Mouse (Mus musculus) neural tube, embryonic 10.5 days (tissue): ENCODE measurements around the gene Mapk13.
A peak's percentile ranks its signal among the peaks of the same experiment; 100 is the strongest.
"Not testable (repeated sequence)": the region's sequence is repeated elsewhere in the genome, so short reads cannot be mapped to it uniquely, and the experiment has no call there.

Experiments
- DNase-seq: peaks from one replicate; pipeline ENCODE4 v3.0.0-alpha.2; 2017; ENCODE audit warnings: low spot score; ENCODE audit errors: extremely low spot score

The Mapk13 gene

DNA sequence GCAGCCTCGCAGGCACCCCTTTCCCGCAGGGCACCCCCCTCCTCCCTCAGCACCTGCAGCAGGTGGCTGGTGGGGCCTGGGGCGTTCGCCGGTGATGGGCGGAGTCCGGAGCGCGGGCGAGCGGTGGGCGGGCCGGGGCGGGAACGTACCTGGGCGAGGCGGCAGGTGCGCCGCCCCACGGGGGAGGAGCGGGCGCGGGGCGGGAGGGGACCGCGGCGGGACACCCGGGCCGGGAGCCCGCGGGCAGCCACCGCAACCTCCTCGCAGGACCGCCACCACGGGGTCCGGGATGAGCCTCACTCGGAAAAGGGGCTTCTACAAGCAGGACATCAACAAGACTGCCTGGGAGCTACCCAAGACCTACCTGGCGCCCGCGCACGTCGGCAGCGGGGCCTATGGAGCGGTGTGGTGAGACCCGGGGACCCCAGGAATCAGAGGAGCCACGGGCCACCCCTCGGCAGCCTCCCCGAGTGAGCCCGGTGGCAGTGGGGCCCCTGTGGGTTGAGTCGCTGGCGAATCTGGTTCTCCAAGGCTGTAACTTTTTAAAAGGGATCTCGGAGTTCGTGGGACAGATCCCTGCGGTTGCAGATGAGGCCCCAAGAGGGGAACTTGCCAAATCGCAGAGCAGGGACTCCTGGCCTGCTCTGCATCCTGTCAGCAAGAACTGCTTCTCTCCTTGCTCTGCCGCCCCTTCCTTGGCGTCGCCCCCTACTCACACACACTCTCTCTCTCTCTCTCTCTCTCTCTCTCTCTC, at the start of gene Mapk13:
Mapk13 (plus strand) TSS at position 177 of the 754 bp plus-strand sequence.
- peak; percentile 58 for DNase-seq

DNA sequence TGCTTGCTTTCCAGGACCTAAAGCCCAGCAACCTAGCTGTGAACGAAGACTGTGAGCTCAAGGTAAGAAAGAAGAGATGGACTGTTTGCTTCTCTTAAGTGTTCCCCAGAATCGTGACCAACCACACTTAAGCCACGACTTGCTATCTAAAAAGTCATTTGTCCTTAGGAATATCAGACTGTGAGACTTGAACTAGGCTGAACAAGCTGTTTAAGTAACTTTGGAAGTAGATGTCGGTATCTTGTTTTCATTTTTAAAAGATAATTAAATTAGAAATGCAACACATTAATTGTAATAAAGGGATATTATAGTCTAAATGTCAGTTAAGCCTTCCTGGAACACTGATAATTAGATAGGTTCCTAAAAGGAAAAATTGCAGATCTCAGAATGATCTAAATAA, 43.3 kb upstream of the Mapk13 start, which contains the start of gene AC170998.1:
AC170998.1 (plus strand) TSS at position 301 of the 400 bp plus-strand sequence.
- DNase-seq, result no peak

DNA sequence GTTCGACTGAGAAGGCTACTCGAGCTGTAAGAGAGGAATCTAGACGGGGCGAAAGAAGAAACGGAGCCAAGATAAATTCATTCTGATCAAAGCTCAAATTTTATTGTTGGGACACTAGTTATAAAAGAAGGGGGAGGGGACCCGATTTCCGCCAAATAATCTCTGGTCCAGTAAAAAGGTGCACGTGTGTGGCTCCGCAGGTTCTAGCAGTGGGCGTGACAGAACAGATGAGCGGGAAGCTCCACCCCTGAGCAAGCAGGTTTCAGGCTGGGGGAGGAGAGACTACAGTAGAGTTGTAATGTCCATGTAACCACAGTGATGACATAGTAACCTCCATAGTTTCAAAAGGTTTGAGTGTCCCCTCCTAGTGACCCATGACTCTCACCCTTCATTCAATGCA, 41.6 kb upstream of the Mapk13 start:
- not testable (repeated sequence) for DNase-seq

DNA sequence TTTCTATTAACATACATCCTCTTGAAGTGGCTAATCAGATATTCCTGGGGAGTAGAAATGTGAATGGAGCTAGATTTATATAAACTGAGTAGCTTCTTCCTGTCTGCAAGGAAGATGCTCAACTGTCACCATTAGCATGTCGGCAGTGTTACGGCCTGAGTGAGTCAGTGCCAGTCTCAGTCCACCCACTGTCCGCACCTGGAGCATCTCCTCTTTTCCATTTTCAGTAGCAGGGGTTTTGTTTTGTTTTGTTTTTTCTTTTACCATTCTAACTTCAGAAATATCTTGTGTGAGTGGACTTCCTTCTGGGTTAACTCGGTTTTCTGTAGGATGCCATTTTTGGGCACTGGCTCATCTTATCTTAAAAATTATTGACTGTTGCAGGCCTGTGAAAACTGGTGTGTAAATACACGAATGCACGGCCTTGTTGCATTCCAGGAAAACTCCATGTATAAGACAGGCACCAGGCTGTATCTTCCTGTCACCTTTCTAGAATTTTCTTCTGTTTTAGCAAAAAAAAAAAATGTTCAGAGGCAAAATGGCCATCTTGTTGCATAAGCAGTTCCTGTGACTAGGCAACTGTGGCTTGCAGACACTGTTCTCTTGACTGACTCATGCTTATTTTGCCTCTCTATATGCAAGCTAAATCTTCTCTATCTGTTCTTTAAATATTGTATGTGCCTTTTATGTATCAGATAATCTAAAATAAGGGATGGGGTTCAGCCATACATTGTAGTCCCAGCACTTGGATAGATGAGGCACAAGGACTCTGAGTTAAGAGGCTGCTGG, 33.6 kb upstream of the Mapk13 start:
- DNase-seq, result no peak

DNA sequence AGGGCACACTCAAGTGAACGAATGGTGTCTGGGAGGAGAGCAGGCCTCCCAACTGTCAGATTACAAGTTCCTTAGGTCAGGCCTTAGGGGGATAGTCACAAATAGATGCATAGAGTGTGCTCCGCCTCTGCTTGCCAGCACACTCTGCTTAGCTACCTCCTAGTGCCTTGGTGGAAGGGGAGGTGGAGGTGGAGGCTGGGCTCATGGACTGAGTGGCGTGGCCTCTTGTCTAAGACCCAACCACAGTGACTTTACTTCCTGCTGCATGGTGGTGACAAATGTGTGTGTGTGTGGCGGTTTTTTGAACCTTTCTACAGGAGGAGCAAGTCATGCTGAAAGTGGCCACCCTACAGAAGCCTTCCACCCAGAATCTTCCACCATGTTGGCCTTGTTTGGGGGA, 32.6 kb upstream of the Mapk13 start:
- no peak for DNase-seq

DNA sequence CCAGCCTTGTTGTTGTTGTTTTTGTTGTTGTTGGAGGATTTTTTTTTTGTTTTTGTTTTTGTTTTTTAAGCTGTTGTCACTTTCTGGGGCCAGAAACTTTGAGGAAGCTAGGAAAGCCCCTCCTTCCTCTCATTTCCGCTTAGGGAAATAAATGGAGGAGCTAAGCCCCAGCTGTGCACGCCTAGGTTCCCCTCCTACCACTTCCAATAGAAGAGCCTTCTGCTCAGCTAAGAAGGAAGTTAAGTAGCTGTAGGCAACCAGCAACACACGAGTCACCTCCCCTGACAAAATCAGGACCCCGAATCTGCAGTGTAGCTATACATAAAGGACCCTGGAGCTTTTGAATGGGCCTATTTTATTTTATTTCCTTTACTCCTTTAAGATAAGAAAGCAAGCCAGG, 31.1 kb upstream of the Mapk13 start:
- no peak for DNase-seq

DNA sequence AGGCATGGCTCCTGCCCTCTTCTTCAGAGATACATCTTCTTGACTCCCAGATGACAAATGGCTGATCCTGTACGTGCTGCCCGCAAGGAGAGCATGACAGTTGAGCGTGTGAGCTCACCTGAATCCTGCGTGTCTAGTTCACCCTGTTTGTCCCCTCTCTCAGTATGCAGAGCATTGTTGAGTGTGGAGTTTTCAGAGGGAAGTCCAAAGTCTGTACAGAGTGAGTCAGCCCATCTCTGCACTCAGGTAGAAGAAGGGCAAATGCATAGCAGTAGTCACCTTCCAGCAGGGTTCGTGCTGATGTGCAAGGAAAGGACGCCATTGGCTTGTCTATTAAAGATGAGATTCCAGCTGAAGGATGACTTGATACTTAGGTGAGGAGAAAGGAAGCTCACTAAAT, 29.9 kb upstream of the Mapk13 start:
- no peak for DNase-seq

DNA sequence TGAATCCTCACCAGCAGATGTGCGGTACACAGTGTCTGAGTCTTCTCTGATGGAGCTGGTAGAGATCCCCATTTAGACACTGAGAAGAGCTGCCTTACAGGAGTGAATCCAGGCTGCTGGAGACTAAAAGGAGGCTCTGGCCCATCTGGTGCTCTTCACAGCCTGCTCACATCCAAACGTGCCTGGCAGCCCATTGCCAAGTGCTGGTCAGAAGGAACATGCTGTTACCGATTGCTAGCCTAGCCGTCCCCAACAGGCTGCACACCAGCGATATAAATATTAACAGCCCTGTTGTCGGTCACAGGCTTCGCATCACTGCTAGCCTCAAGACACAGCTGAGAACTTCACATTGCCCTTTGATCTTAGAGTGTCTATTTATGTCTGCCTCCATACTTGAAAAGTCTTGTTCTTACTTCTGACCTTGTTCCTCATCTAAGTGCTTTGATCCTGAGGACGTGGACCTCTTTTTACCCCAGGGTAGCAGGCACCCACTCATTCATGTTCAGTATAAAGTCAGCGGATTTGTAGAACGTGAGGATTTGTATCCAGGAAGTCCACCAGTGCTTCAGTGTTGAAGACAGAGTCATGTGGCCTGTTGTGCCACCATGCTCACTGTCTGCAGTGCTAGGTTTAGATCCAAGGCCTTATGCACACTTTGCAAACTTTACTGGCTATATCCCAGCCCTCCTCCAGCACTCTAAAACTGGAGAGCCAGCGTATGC, 25.8 kb upstream of the Mapk13 start:
- no peak for DNase-seq

DNA sequence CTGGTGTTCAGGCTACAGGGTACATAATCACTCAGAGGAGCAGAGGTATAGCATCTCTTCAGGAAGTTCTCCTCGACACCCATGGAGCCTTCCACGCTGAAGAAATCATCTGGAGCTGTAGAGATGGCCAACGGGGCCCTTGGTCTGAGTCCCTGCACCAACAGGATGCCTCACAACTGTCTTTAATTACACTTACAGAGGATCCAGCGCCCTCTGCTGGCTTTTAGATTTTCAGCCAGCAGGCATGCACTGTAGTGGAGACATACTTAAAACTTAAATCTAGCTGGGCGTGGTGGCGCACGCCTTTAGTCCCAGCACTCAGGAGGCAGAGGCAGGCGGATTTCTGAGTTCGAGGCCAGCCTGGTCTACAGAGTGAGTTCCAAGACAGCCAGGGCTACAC, 25.2 kb upstream of the Mapk13 start:
- DNase-seq, result no peak

DNA sequence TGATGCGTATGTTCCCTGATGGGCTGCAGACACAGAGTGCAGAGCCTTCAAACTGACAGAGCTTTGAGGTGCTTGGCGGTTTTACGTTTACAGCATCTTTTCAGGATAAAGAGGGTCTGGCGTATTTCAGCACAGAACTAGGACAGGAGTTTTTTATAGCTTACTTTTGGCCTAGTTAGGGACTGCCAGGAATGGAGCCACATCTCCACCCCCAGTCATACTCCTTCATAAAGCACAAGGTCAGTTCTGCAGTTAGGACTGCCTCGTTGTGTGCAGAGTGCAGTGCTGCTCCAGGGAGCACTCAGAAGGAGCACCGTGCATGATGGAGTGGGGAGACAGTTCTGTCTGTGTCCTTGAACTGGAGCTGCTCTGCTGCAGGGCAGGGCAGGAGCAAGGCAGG, 23.3 kb upstream of the Mapk13 start:
- no peak for DNase-seq

DNA sequence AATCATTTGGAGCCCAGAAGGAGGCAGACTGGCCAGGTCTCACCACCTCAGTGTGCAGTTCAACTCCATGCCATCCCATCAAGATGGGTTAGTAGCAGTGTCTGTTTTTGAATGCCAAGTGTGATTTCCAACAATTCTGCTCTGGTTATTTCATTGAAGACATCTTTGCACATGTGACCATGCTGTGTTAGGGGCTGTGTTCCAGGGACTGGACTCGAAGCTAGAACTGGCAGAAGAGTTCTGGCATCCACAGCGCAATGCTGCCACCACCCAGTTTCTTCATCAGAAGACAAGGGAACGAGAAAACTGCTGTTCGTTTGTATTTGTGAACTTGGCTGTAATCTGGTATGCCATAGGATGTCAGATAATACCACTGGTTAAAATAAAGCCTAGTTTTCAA, 21.1 kb upstream of the Mapk13 start:
- no peak for DNase-seq

DNA sequence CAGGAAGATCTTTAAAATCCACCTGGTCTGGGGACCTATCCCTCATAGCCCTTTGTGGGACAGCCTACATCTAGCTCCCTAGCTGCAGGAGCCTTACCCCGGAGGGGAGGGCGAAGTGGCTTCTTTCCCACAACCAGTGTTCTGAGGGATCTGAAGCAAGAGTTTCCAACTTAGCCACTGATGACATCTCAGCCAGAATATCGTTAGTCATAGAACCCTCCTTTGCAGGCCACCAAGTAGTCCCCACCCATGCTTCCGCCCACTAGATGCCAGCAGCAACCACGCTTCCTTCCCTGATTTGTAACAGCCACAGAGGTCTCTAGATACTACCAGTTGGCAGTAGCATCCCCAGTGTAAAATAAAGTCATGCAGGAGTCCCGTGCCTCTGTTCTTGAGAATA, 18.5 kb upstream of the Mapk13 start:
- no peak for DNase-seq

DNA sequence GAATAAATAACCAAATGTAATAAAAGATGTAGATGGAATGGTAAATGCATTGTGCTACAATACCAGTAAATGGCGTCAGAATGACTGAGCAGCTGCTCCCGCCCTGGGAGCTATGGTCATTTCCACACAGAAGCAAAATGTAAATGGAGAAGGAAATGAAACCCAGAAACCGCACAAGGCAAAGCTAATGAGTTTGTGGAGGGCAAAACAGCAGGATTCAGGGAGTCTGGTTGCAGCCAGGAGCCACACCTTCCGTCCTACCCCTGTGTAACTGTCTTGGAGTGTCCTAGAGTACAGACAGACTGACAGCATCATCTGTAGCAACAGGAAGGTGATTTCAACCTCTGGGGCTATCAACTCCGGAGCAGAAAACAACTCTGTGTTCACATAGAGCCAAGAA, 12.7 kb upstream of the Mapk13 start:
- no peak for DNase-seq

DNA sequence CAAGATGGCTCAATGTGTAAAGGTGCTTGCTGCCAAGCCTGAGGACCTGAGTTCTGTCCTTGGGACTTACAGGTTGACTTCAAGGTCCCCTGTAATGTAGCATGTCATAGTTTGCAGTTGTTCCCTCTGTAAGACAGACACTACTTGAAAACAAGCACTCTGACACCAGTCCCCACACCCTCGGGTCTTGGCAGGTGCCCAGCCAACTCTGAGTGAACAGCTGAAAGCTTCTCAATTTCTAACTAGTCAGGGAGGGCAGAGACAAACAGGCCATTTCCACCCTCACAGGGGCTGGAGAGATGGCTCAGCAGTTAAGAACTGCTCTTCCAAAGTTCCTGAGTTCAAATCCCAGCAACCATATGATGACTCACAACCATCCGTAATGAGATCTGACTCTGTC, 11.6 kb upstream of the Mapk13 start:
- no peak for DNase-seq

DNA sequence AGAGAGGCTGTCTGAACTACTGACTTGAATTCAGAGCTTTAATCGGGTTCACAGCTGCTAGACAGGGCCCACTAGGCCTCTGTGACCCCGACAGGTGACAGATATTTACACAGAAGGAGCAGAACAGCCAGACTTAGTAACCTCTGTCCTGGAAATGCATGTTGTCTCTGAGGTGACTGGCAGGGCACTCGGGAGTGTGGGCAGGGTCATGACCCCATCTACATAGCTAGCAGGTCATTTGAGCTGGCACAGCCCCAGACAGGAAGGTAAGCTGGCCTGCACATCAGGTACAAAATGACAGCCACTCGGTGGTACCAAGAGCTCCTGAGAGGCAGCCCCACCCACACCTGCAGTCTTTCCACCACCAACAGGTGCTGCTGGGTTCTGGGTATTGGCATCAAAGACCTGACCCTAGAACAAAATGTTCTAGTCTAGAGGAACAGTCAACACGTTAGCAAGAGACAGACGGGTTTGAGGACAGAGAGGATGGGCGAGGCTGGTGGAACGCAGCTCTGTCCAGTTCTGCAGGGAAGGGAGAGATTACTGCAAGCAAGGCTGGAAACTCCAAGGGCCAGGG, 8.3 kb upstream of the Mapk13 start:
- no peak for DNase-seq

DNA sequence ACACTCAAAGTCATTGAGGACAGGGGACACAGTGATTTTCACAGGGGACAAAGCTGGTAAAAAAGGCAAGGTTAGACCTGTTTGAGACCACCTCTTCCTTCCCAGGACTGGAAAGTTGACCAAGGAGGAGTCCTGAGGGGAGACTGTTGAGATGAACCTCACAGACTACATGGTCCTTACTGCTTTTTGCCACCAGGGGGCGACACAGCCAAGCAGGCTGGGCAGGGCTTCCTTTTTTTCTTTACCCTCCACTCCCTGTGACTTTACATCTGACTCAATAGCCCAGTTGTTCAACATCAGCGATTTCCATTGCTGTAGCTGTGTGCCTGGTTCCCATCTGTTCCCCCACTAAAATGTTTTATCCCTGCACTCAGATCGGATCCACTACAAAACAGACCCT, 7.2 kb upstream of the Mapk13 start:
- peak; percentile 59 for DNase-seq

DNA sequence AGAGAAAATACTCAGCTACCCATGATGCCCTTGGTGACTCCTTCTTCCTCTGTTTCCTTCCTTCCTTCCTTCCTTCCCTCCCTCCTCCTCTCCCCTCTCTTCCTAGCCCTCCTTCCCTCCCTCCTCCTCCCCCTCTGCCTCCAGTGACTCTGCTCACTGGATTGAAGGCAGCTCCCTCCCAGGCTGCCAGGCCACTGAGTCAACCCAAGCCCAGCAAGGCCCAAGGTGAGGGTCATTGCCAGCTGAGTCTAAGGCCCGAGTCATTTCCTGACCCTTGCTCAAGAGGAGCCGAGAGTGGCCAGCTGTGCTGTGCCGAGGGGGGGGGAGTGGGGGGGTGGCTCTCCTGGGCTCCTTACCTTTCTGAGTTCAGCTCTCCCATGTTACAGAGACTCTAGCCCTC, 2.9 kb upstream of the Mapk13 start:
- no peak for DNase-seq

DNA sequence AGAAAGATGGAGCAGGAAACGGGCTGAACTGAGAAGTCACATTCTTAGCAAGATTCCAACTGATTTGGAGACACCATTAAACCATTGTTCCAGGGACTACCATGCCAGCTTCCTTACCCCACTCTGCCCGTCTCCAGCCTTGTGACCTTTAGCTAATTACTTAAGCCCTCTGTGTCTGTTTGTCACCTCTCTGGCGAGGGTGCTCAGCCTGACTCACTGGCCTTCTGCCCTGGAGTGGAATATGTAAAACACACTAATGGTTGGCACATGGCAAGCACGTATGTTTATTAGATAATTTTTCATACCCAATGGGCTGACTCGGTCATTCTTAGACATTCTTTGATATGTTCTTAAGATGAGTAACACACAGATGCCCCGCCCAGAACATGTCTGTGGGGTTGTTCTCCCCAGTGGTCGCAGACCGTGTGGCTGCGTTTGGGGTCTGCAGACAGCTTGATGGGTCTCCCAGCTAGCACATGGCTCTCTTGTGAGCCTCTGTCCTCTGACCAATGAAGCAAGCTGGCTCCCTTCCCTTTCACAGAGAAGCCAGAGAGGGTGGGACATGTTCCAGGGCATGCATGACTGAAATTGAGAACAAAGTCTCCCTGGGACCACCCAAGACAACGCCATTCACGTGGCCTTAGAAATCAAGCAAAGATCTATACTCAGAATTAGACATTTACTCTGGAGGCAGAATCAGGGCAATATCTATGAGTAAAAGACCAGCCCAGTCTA, 2.1 kb upstream of the Mapk13 start:
- no peak for DNase-seq

DNA sequence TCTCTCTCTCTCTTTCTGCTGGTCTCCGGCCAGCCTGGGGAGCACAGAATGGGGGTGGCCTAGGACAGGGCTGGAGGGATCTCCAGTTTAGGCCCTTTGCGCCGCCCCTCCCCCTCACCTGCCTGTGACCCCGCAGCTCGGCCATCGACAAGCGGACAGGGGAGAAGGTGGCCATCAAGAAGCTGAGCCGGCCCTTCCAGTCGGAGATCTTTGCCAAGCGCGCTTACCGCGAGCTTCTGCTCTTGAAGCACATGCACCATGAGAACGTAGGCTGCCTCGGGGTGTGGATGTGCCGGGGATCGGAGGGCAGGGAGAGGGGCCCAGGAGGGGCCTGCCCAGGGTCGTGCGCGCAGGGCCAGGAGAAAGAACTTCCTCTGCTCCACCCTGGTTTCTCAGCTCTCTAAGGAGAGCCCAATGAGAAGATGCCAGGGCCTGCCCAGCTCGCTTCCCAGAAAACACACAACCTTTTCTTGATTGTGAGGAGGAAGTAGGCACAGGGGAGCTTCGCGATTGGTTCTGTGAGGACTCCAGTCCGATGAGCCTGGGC, 851 bp downstream of the Mapk13 start:
- DNase-seq, result no peak

DNA sequence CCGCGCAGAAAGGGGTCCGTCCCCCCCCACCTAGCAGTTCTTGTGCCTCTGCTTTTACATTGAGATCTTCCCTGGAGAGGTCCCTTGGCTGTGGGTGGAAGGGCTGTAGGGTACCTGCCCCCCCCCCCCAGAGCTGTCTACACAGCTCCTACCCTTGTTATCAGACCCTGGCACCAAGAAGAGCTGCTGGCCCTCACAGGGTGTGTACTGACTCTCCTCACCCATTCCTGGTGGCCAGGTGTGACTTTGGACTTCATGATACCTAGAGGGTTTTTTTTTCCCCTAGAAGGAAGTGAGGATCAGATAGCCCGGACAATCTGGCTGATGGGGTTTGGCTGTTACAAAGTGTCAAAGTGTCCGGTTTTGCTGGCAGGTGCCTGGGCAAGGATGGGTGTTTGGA, 2.2 kb downstream of the Mapk13 start:
- no peak for DNase-seq

DNA sequence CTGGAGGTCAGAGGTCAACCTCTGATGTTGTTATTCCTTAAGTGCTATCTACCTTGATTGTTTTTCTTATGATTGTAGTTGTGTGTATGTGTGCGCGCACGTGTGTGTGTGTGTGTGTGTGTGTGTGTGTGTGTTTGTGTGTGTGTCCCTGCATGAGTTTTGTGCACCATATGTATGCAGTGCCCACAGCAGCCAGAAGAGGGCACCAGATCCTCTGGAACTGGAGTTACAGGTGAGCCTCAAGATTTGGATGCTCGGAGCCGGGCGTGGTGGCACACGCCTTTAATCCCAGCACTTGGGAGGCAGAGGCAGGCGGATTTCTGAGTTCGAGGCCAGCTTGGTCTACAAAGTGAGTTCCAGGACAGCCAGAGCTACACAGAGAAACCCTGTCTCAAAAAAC, 5.2 kb downstream of the Mapk13 start:
- DNase-seq, result not testable (repeated sequence)
